Mouse (Mus musculus) thymus, adult 2 months (tissue): Measurements from ENCODE around the gene Ptprj. TPM values are rescaled to one million over a fixed set of nuclear protein-coding genes. Genes with fewer than 3 reads are reported as not detected.

Experiments
- DNase-seq: peaks from one replicate; pipeline ENCODE4 v3.0.0; 2021
- H3K27ac ChIP-seq: fragments of 200-500 bp; 2 replicates; pipeline ENCODE4 v1.5.1; 2012; ENCODE audit warnings: low read length, control low read depth; ENCODE audit not compliant: control insufficient read depth, insufficient read depth
- H3K27me3 ChIP-seq: fragments of 200-500 bp; 2 replicates; pipeline ENCODE4 v1.6.1; 2012; ENCODE audit warnings: mild to moderate bottlenecking, low read length, moderate library complexity, mixed read lengths; ENCODE audit not compliant: control insufficient read depth, insufficient read depth
- H3K36me3 ChIP-seq: fragments of 200-500 bp; 2 replicates; pipeline ENCODE4 v1.6.1; 2012; ENCODE audit warnings: mild to moderate bottlenecking, low read length, moderate library complexity; ENCODE audit not compliant: control insufficient read depth, insufficient read depth
- H3K4me1 ChIP-seq: fragments of 200-500 bp; replicated peaks from 2 replicates; pipeline ENCODE4 v1.6.1; 2012; ENCODE audit warnings: low read length; ENCODE audit not compliant: control insufficient read depth, insufficient read depth
- H3K4me3 ChIP-seq: fragments of 200-500 bp; 2 replicates; pipeline ENCODE4 v1.5.1; 2012; ENCODE audit warnings: mild to moderate bottlenecking, low read length, control low read depth, moderate library complexity; ENCODE audit not compliant: control insufficient read depth, insufficient read depth
- CTCF ChIP-seq: fragments of 200-500 bp; IDR thresholded peaks from 2 replicates; pipeline ENCODE4 v1.5.1; 2012; ENCODE audit warnings: mild to moderate bottlenecking, control low read depth, low read length, moderate library complexity, borderline replicate concordance; ENCODE audit not compliant: control insufficient read depth, poor library complexity, insufficient read depth; ENCODE audit errors: extremely low read depth
- POLR2A ChIP-seq: fragments of 200-500 bp; IDR thresholded peaks from 2 replicates; pipeline ENCODE4 v1.6.1; 2012; ENCODE audit warnings: mild to moderate bottlenecking, low read length, control low read depth, moderate library complexity; ENCODE audit not compliant: control insufficient read depth, poor library complexity, insufficient read depth; ENCODE audit errors: extremely low read depth
- WGBS: fragments of 180-500 bp; shearing (Covaris S2); methylation state at CpG from one replicate; pipeline ENCODE4 v1.1.7; 2018; 5-methylcytosine and 5-hydroxymethylcytosine counted together
- polyA plus RNA-seq: library from polyadenylated mRNA; depleted of rRNA; stranded (reverse); fragments of >200 nt; gene quantifications from 2 replicates; pipeline ENCODE4 v1.2.3, GENCODE M21; 2012

Ptprj gene
- polyA plus RNA-seq, 1 experiment: 5.0 TPM

GRCm38 (mm10) chr2:90518296-90518695, 62.2 kb downstream of the Ptprj start:
- DNase-seq: no peak
- WGBS: 94% methylated on average over 6 of the region's 6 CpGs
- Histone ChIP-seq H3K4me1 (no peaks in the 10 kb centered on the region), H3K27me3 (no peaks in the 10 kb centered on the region), H3K27ac (no peak overlapping the region), H3K36me3 (no peaks in the 10 kb centered on the region), H3K4me3 (no peak overlapping the region)
- no peak for TF ChIP-seq POLR2A
- no peak for TF ChIP-seq CTCF

DNA sequence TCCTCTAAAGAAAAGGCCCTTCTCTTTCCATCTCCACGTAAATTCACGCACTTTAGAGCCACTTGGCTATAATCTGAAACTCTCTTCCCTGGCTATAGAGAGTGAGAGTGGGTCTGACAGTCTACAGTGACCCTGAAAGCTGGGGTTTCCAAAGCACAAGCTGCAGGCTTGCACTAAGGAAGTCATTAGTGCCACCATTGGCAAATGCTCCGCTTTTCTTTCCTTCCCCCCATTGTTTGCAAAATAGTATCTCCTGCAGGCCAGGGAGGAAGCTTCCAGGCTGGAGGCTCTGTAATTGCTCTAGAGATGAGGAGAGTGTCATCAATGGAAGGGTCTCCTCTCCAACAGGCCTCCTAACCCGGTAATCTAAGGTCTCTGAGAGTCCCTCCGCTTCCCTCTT, 65.5 kb downstream of the Ptprj start:
- Histone ChIP-seq H3K27ac (no peak overlapping the region), H3K36me3 (no peaks in the 10 kb centered on the region), H3K4me1 (no peaks in the 10 kb centered on the region), H3K4me3 (no peak overlapping the region), H3K27me3 (no peaks in the 10 kb centered on the region)
- 97% methylated on average over 5 of the region's 5 CpGs for WGBS
- no peak for DNase-seq
- TF ChIP-seq CTCF (no peak), POLR2A (no peak)

DNA sequence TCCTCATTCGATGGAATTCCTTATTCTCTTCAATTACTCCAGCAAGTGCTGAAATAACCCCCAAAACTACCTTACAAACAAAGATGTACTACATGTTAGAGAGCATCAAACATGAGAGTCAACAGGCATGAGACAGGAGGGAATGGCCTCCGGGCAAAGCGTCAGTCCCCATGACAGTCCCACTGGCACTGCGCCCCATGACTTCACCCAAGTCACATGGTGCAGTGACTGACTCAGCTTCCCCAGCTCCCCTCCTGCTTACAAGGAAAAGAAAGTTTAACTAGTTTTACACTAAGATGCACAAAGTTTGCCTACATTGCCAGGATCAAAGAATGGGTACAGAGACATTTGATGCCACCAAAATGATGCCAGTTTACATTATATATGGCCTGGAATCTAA, 71.2 kb downstream of the Ptprj start:
- no peak for DNase-seq
- 97% methylated on average over 4 of the region's 4 CpGs for WGBS
- Histone ChIP-seq H3K27ac (no peak overlapping the region), H3K4me1 (peaks cover 17% of the 10 kb centered on the region), H3K36me3 (no peaks in the 10 kb centered on the region), H3K4me3 (no peak overlapping the region), H3K27me3 (no peaks in the 10 kb centered on the region)
- TF ChIP-seq POLR2A: no peak
- TF ChIP-seq CTCF: no peak

DNA sequence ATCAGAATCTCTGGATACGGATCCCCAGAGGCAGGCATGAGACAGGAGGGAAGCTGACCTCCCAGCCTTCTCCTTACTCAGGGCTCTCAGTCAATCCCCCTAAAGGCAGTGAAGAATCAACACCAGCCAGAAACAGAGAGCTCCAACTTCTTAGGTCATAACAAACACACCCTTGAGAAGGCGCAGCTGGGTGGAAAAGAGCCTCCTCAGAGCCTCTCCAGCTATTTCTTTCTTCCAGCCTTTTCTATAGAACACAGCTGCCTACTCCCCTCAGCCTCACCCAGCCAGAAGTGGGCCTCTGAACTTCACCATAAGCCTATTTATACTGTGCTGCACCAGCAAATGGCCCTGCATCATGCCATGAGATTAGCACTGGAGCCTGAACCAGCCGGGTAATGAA, 74.3 kb downstream of the Ptprj start:
- Histone ChIP-seq H3K27me3 (no peaks in the 10 kb centered on the region), H3K27ac (no peak overlapping the region), H3K36me3 (no peaks in the 10 kb centered on the region), H3K4me3 (no peak overlapping the region), H3K4me1 (peaks cover 29% of the 10 kb centered on the region)
- TF ChIP-seq POLR2A (no peak), CTCF (no peak)
- DNase-seq: no peak
- WGBS: 92% methylated on average over 3 of the region's 3 CpGs

- DNase-seq: peak; percentile 56
- no peak overlapping the region for H3K27ac ChIP-seq
- H3K4me1 ChIP-seq: peaks cover 29% of the 10 kb centered on the region
- H3K36me3 ChIP-seq: no peaks in the 10 kb centered on the region
- WGBS: 3% methylated on average over 6 of the region's 6 CpGs
- TF ChIP-seq CTCF (no peak), POLR2A (no peak)
- H3K27me3 ChIP-seq: no peaks in the 10 kb centered on the region
- no peak overlapping the region for H3K4me3 ChIP-seq
Observed at GRCm38 (mm10) chr2:90504731-90505171, 75.7 kb downstream of the Ptprj start.

DNA sequence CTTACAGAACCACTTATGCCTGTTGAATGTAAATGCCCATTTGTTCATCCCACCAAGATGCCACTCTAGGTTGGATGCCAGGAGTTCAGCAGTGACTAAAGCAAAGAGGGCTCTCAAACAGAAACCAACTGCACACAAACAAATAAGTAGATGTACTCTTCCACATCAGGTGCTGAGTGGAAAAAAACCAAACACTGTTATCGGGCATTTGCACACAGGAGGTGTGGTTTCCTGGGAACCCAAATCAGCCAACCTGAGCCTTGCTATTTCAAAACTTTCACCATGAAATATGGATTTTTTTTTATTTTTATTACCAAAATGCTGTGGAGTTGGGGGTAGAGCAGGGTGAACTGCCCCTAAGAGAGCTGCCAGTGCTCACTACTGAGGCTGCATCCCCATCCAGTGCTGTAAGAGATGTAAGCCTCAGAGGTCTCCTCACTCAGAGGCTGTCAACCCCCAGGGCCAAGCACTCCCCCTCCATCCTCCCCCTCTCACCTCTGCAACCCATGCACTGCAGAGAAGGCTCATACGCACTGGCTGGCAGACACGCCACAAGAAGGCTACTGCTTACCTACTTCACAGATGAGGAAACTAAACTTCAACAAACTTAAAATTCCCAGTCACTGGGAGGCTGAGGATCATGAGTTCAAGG, 77.1 kb downstream of the Ptprj start:
- no peak overlapping the region for H3K4me3 ChIP-seq
- H3K36me3 ChIP-seq: no peaks in the 10 kb centered on the region
- H3K27ac ChIP-seq: no peak overlapping the region
- H3K27me3 ChIP-seq: no peaks in the 10 kb centered on the region
- TF ChIP-seq POLR2A: no peak
- TF ChIP-seq CTCF: no peak
- H3K4me1 ChIP-seq: peaks cover 29% of the 10 kb centered on the region
- DNase-seq: no peak
- WGBS: 18% methylated on average over 3 of the region's 3 CpGs

DNA sequence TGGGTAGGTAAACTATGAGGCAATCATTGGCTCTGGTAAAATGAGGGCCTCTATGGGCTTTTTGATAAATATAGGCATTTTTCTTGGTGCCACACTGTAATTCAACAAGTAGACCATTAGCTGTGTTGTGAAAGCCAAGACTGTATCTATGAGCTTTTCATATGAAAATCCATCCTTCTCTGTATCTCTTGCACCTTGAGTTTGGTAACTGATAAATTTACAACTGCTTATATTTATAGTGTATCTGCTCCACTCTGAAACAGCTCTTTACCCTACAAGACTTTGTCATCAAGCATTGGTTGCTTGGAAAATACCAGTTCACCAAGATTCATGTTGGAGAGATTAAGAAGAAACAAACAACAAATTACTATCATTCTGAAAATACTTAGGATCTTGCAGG, 77.7 kb downstream of the Ptprj start:
- no peak for TF ChIP-seq POLR2A
- no peak for TF ChIP-seq CTCF
- H3K4me3 ChIP-seq: no peak overlapping the region
- no peak for DNase-seq
- H3K27ac ChIP-seq: no peak overlapping the region
- no peaks in the 10 kb centered on the region for H3K36me3 ChIP-seq
- no peaks in the 10 kb centered on the region for H3K27me3 ChIP-seq
- H3K4me1 ChIP-seq: peaks cover 29% of the 10 kb centered on the region
